Mouse (Mus musculus) fibroblast of lung, adult 2 months (primary cell): ENCODE measurements around the gene Gjc3.

ENCODE experiments used
- DNase-seq: peaks from one replicate; pipeline ENCODE4 v3.0.0-alpha.2; 2011; ENCODE audit warnings: low read depth

The Gjc3 gene

GRCm38 (mm10) chr5:137909564-137910262, 53.2 kb downstream of the Gjc3 start:
- no peak for DNase-seq
